Mouse (Mus musculus): ENCODE results near the gene Cnot11. TPM values are rescaled to one million over a fixed set of nuclear protein-coding genes. Genes with fewer than 3 reads are reported as not detected.
"Not testable (repeated sequence)": the region's sequence is repeated elsewhere in the genome, so short reads cannot be mapped to it uniquely, and the experiment has no call there.

Gene Cnot11
- polyA plus RNA-seq, 1 experiment from 2014 or later = 17.7 TPM

GRCm38 (mm10) chr1:39585416-39585815 lies 50.6 kb downstream of the Cnot11 start:
- H3K9ac ChIP-seq = no peak overlapping the region
- no peak overlapping the region for H3K4me3 ChIP-seq (replicated peaks; ENCODE audit: low read length)
- no peaks in the 10 kb centered on the region for H3K27me3 ChIP-seq (ENCODE audit: control insufficient read depth, insufficient read depth, low read length)
- H3K4me2 ChIP-seq (replicated peaks) = no peak overlapping the region
- ATAC-seq (ENCODE audit: low FRiP score) = no peak
- no peaks in the 10 kb centered on the region for H3K9me3 ChIP-seq (ENCODE audit: control insufficient read depth, low read length)
- no peak for DNase-seq (ENCODE audit: low spot score)
- no peaks in the 10 kb centered on the region for H3K36me3 ChIP-seq (replicated peaks; ENCODE audit: control insufficient read depth, insufficient read depth)
- H3K4me1 ChIP-seq (replicated peaks; ENCODE audit: control insufficient read depth, insufficient read depth, low read length) = no peaks in the 10 kb centered on the region
- no peak overlapping the region for H3K27ac ChIP-seq
- WGBS = 86% methylated on average over 9 of the region's 9 CpGs

GRCm38 (mm10) chr1:39590193-39590592 lies 55.4 kb downstream of the Cnot11 start:
- no peaks in the 10 kb centered on the region for H3K27me3 ChIP-seq (ENCODE audit: control insufficient read depth, insufficient read depth, low read length)
- 82% methylated on average over 5 of the region's 5 CpGs for WGBS
- no peaks in the 10 kb centered on the region for H3K4me1 ChIP-seq (replicated peaks; ENCODE audit: control insufficient read depth, insufficient read depth, low read length)
- no peaks in the 10 kb centered on the region for H3K36me3 ChIP-seq (replicated peaks; ENCODE audit: control insufficient read depth, insufficient read depth)
- DNase-seq (ENCODE audit: low spot score) (no peak), ATAC-seq (ENCODE audit: low FRiP score) (no peak)
- no peaks in the 10 kb centered on the region for H3K9me3 ChIP-seq (ENCODE audit: control insufficient read depth, low read length)
- H3K9ac ChIP-seq = no peak overlapping the region
- no peak overlapping the region for H3K4me3 ChIP-seq (replicated peaks; ENCODE audit: low read length)
- no peak overlapping the region for H3K4me2 ChIP-seq (replicated peaks)
- no peak overlapping the region for H3K27ac ChIP-seq

- not testable (repeated sequence) for H3K27me3 ChIP-seq (ENCODE audit: control insufficient read depth, insufficient read depth, low read length); H3K27ac ChIP-seq; H3K9ac ChIP-seq; H3K4me3 ChIP-seq (replicated peaks; ENCODE audit: low read length); H3K4me1 ChIP-seq (replicated peaks; ENCODE audit: control insufficient read depth, insufficient read depth, low read length); ATAC-seq (ENCODE audit: low FRiP score); H3K4me2 ChIP-seq (replicated peaks); H3K9me3 ChIP-seq (ENCODE audit: control insufficient read depth, low read length); DNase-seq (ENCODE audit: low spot score); H3K36me3 ChIP-seq (replicated peaks; ENCODE audit: control insufficient read depth, insufficient read depth)
- WGBS = 95% methylated on average over 1 of the region's 1 CpGs
Measured at GRCm38 (mm10) chr1:39591557-39591956, 56.8 kb downstream of the Cnot11 start.

GRCm38 (mm10) chr1:39592090-39592489 lies 57.3 kb downstream of the Cnot11 start:
- no peak overlapping the region for H3K27ac ChIP-seq
- DNase-seq (ENCODE audit: low spot score) = no peak
- H3K36me3 ChIP-seq (replicated peaks; ENCODE audit: control insufficient read depth, insufficient read depth) = no peaks in the 10 kb centered on the region
- H3K4me3 ChIP-seq (replicated peaks; ENCODE audit: low read length) = no peak overlapping the region
- WGBS = 80% methylated on average over 4 of the region's 4 CpGs
- no peak for ATAC-seq (ENCODE audit: low FRiP score)
- no peaks in the 10 kb centered on the region for H3K9me3 ChIP-seq (ENCODE audit: control insufficient read depth, low read length)
- H3K4me1 ChIP-seq (replicated peaks; ENCODE audit: control insufficient read depth, insufficient read depth, low read length) = no peaks in the 10 kb centered on the region
- H3K4me2 ChIP-seq (replicated peaks) = no peak overlapping the region
- H3K9ac ChIP-seq = no peak overlapping the region
- H3K27me3 ChIP-seq (ENCODE audit: control insufficient read depth, insufficient read depth, low read length) = no peaks in the 10 kb centered on the region

GRCm38 (mm10) chr1:39593836-39594235 lies 59.0 kb downstream of the Cnot11 start:
- Histone ChIP-seq H3K4me2 (replicated peaks) (no peak overlapping the region), H3K4me3 (replicated peaks; ENCODE audit: low read length) (no peak overlapping the region), H3K4me1 (replicated peaks; ENCODE audit: control insufficient read depth, insufficient read depth, low read length) (no peaks in the 10 kb centered on the region), H3K36me3 (replicated peaks; ENCODE audit: control insufficient read depth, insufficient read depth) (no peaks in the 10 kb centered on the region), H3K9ac (no peak overlapping the region), H3K27me3 (ENCODE audit: control insufficient read depth, insufficient read depth, low read length) (no peaks in the 10 kb centered on the region), H3K9me3 (ENCODE audit: control insufficient read depth, low read length) (no peaks in the 10 kb centered on the region), H3K27ac (no peak overlapping the region)
- ATAC-seq (ENCODE audit: low FRiP score) (no peak), DNase-seq (ENCODE audit: low spot score) (no peak)
- 85% methylated on average over 10 of the region's 10 CpGs for WGBS

Other genes starting within 250 kb of the Cnot11 start
- gene Rpl31, start 167.2 kb upstream of the Cnot11 start, polyA plus RNA-seq (2014; fragmentation: Nextera tagmentation; extraction: Ambion mirVana) = 356 and 445 TPM in 2 replicates
- 10.0 and 11.6 TPM in 2 replicates for gene Tbc1d8, start 56.2 kb upstream of the Cnot11 start, polyA plus RNA-seq (2014; fragmentation: Nextera tagmentation; extraction: Ambion mirVana)
- gene Rnf149, start 42.4 kb downstream of the Cnot11 start, polyA plus RNA-seq (2014; fragmentation: Nextera tagmentation; extraction: Ambion mirVana) = 26.9 and 28.9 TPM in 2 replicates
- gene Creg2, start 116.5 kb downstream of the Cnot11 start, polyA plus RNA-seq (2014; fragmentation: Nextera tagmentation; extraction: Ambion mirVana) = 6.8 and 7.6 TPM in 2 replicates
- gene Rfx8, start 186.0 kb downstream of the Cnot11 start, polyA plus RNA-seq (2014; fragmentation: Nextera tagmentation; extraction: Ambion mirVana) = 0.10 and 0.40 TPM in 2 replicates